Mouse (Mus musculus): ENCODE results near the gene Vps50.

GRCm38 (mm10) chr6:3505289-3505688 is 7.1 kb downstream of the Vps50 start:
- TF ChIP-seq GATA1 (IDR thresholded peaks at IDR 0.05; ENCODE audit: borderline replicate concordance, low read length) (no peak), FLI1 (IDR thresholded peaks at IDR 0.05; ENCODE audit: low read length) (no peak)

All from megakaryocyte, embryonic 14.5 days (primary cell).